Mouse (Mus musculus) liver, postnatal 0 days (tissue): Measurements from ENCODE around the gene Rimkla. TPM values are rescaled to one million over a fixed set of nuclear protein-coding genes. Genes with fewer than 3 reads are reported as not detected.

ENCODE experiments used
- ATAC-seq: fragments of 200-750 bp; cut with Nextera tagmentation; 2 replicates; pipeline ENCODE4 v1.8.0; 2017; ENCODE audit warnings: mild to moderate bottlenecking, moderate library complexity
- DNase-seq: peaks from one replicate; pipeline ENCODE4 v3.0.0-alpha.2; 2016
- H3K27ac ChIP-seq: fragments of 300-500 bp; sonication (generic); 2 replicates; pipeline ENCODE4 v1.5.1; 2014; ENCODE audit warnings: antibody characterized with exemption, moderate library complexity, mild to moderate bottlenecking, low read depth
- H3K27me3 ChIP-seq: fragments of 300-500 bp; sonication (generic); 2 replicates; pipeline ENCODE4 v1.6.1; 2014; ENCODE audit warnings: low read length, control low read depth, mixed read lengths; ENCODE audit not compliant: insufficient read depth
- H3K36me3 ChIP-seq: fragments of 300-500 bp; sonication (generic); replicated peaks from 2 replicates; pipeline ENCODE4 v1.6.1; 2014; ENCODE audit warnings: mild to moderate bottlenecking, control low read depth, low read length, moderate library complexity, mixed read lengths; ENCODE audit not compliant: insufficient read depth
- H3K4me1 ChIP-seq: fragments of 300-500 bp; sonication (generic); 2 replicates; pipeline ENCODE4 v1.6.1; 2014; ENCODE audit warnings: antibody characterized with exemption, mild to moderate bottlenecking, control low read depth; ENCODE audit not compliant: insufficient read depth
- H3K4me2 ChIP-seq: fragments of 300-500 bp; sonication (generic); 2 replicates; pipeline ENCODE4 v1.6.1; 2014; ENCODE audit warnings: low read depth, mild to moderate bottlenecking, low read length, moderate library complexity, mixed read lengths
- H3K4me3 ChIP-seq: fragments of 300-500 bp; sonication (generic); 2 replicates; pipeline ENCODE4 v1.5.1; 2014; ENCODE audit warnings: low read depth, low read length
- H3K9ac ChIP-seq: fragments of 300-500 bp; sonication (generic); replicated peaks from 2 replicates; pipeline ENCODE4 v1.6.1; 2014; ENCODE audit warnings: mild to moderate bottlenecking, moderate library complexity
- H3K9me3 ChIP-seq: fragments of 300-500 bp; sonication (generic); 2 replicates; pipeline ENCODE4 v1.6.1; 2016; ENCODE audit warnings: mild to moderate bottlenecking, control low read depth, low read length, mixed read lengths
- CTCF ChIP-seq: sonication (generic); IDR thresholded peaks from 2 replicates; pipeline ENCODE4 v1.5.1; 2016; ENCODE audit warnings: antibody characterized with exemption, low read depth
- EP300 ChIP-seq: IDR thresholded peaks from 2 replicates; pipeline ENCODE4 v1.6.1; 2016; ENCODE audit warnings: antibody characterized with exemption, low read depth, mild to moderate bottlenecking
- WGBS: fragments of 180-500 bp; shearing (Covaris S2); extraction: QIAGEN DNeasy Blood & Tissue Kit; methylation state at CpG from one replicate; pipeline ENCODE4 v1.1.7; 2014; ENCODE audit not compliant: insufficient replicate concordance; 5-methylcytosine and 5-hydroxymethylcytosine counted together
- polyA plus RNA-seq: library from polyadenylated mRNA; unstranded; fragments of >200 nt; fragmentation: Nextera tagmentation; extraction: Ambion mirVana; gene quantifications from 2 replicates; pipeline ENCODE4 v1.2.1, GENCODE M21; 2015

Rimkla gene
- polyA plus RNA-seq, 1 experiment from 2014 or later = not detected

- Histone ChIP-seq H3K4me2 (no peak overlapping the region), H3K27ac (no peak overlapping the region), H3K36me3 (no peaks in the 10 kb centered on the region), H3K4me1 (no peaks in the 10 kb centered on the region), H3K4me3 (no peak overlapping the region), H3K9ac (no peak overlapping the region), H3K27me3 (no peaks in the 10 kb centered on the region), H3K9me3 (no peaks in the 10 kb centered on the region)
- TF ChIP-seq EP300 = no peak
- TF ChIP-seq CTCF = no peak
- 50% methylated on average over 5 of the region's 5 CpGs for WGBS
- ATAC-seq (no peak), DNase-seq (no peak)
These were observed 19.3 kb downstream of the Rimkla start for GRCm38 (mm10) chr4:119473150-119473549.

DNA sequence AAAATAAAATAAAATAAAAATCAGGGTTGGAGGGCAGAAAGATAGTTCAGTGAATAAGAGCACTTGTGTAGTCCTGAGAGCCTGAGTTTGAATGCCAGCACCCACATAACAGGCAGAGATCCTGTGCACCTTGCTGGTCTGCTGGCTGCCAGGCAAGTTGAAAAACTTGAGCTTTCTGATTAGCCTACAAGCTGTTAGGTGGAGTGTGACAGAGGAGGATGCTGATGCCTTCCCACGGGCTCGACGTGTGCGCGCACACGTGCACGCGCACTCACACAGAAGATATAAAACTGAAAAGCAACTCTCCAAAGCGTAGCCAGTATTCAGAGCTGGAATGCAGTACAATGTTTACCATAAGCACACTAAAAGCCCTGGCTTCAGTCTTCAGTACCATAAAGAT is 19.9 kb downstream of the Rimkla start:
- no peak overlapping the region for H3K4me3 ChIP-seq
- H3K36me3 ChIP-seq = no peaks in the 10 kb centered on the region
- no peaks in the 10 kb centered on the region for H3K9me3 ChIP-seq
- ATAC-seq = no peak
- TF ChIP-seq CTCF = no peak
- no peak for TF ChIP-seq EP300
- DNase-seq = no peak
- H3K4me2 ChIP-seq = no peak overlapping the region
- WGBS = 87% methylated on average over 9 of the region's 9 CpGs
- H3K27ac ChIP-seq = no peak overlapping the region
- no peaks in the 10 kb centered on the region for H3K27me3 ChIP-seq
- H3K4me1 ChIP-seq = no peaks in the 10 kb centered on the region
- no peak overlapping the region for H3K9ac ChIP-seq

GRCm38 (mm10) chr4:119467720-119468380 is 24.6 kb downstream of the Rimkla start:
- no peak overlapping the region for H3K9ac ChIP-seq
- no peak overlapping the region for H3K4me3 ChIP-seq
- H3K27ac ChIP-seq = no peak overlapping the region
- peak; percentile 43; the same call in 1 of the 2 replicates for ATAC-seq
- no peaks in the 10 kb centered on the region for H3K9me3 ChIP-seq
- TF ChIP-seq CTCF (no peak), EP300 (no peak)
- H3K4me2 ChIP-seq = no peak overlapping the region
- H3K27me3 ChIP-seq = no peaks in the 10 kb centered on the region
- 49% methylated on average over 16 of the region's 16 CpGs for WGBS
- peak; percentile 52 for DNase-seq
- H3K4me1 ChIP-seq = no peaks in the 10 kb centered on the region
- no peaks in the 10 kb centered on the region for H3K36me3 ChIP-seq

GRCm38 (mm10) chr4:119465841-119466240 is 26.6 kb downstream of the Rimkla start:
- Histone ChIP-seq H3K9ac (no peak overlapping the region), H3K27ac (no peak overlapping the region), H3K4me3 (no peak overlapping the region), H3K4me2 (no peak overlapping the region), H3K36me3 (no peaks in the 10 kb centered on the region), H3K4me1 (no peaks in the 10 kb centered on the region), H3K9me3 (no peaks in the 10 kb centered on the region), H3K27me3 (no peaks in the 10 kb centered on the region)
- DNase-seq (no peak), ATAC-seq (no peak)
- TF ChIP-seq CTCF (no peak), EP300 (no peak)
- 81% methylated on average over 5 of the region's 5 CpGs for WGBS

DNA sequence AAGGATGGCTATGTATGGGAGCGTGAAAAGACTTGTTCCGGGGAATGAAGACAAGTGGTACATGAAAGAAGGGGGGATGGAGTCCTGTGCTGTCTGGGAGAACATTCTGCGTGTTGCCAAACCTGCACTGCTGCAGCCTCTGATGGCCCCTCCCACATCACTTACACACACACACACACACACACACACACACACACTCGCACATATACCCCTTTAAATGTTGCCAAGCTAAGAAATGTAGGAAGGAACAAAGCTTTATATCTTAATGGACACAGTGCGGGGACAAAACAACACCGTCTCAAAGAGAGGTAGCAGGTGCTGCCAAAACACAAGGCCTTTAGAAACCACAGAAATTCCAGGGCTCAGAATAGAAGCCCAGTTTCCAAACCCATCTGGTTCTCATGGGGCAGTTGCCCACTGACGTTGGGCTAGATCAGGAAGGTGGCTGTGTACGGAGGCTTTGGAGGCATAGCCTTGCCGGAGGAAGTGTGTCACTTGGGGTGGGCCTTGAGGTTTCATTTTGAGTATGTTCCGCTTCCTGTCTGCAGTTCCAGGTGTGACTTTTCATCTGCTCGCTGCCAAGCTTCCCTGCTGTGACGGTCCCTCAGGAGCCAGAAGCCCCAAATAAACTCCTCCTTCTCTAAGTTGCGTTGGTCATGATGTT is 28.5 kb downstream of the Rimkla start:
- no peak overlapping the region for H3K9ac ChIP-seq
- ATAC-seq = no peak
- H3K27me3 ChIP-seq = no peaks in the 10 kb centered on the region
- no peak for DNase-seq
- no peaks in the 10 kb centered on the region for H3K4me1 ChIP-seq
- H3K9me3 ChIP-seq = no peaks in the 10 kb centered on the region
- no peaks in the 10 kb centered on the region for H3K36me3 ChIP-seq
- TF ChIP-seq CTCF (no peak), EP300 (no peak)
- no peak overlapping the region for H3K27ac ChIP-seq
- no peak overlapping the region for H3K4me2 ChIP-seq
- 56% methylated on average over 13 of the region's 13 CpGs for WGBS
- no peak overlapping the region for H3K4me3 ChIP-seq

DNA sequence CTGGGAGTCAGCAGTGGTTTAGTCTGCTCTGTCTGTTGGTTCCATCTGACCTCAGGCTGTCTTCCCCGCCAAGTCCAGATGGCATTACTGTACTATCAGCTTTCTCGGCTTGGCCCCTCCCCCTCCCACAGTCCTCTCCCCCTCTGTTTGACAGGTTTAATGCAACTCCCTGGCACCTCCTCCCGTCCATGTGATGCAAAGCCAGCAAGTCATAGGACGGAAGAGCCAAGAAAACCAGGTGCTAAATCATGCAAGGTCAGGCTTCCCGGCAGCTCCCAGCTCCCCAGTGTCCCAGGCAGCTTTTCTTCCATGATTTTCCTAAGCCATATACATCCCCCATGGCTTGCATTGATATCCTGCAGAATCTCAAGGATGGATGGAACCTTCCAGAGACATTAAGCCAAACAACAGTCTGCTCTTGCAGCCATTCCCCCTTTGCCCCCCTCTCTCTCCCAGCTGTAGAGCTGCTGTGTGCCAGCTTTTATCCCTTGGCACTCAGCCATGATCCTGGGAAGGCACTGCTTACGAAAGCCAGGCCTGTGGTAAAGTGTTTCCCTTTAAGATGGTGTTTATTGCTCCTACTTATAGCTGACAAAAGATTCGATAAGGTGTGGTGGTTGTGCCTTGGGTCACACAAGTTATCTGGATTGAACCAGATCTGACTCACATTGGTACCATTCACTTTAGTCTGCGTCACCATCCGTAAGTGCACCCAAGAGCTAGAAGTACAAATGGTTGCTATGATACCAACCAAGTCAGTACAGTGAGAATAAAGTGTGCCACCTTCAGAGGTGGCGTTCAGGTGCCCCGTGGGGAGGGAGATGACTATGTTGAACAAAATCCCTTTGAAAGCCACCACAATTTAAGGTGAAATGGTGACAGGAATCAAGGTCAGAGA is 29.3 kb downstream of the Rimkla start:
- Histone ChIP-seq H3K27me3 (no peaks in the 10 kb centered on the region), H3K27ac (no peak overlapping the region), H3K9ac (no peak overlapping the region), H3K36me3 (no peaks in the 10 kb centered on the region), H3K4me2 (no peak overlapping the region), H3K4me3 (no peak overlapping the region), H3K4me1 (no peaks in the 10 kb centered on the region), H3K9me3 (no peaks in the 10 kb centered on the region)
- DNase-seq (no peak), ATAC-seq (0 out of 2 replicates have a peak, but pooled peaks have one; percentile 25)
- TF ChIP-seq EP300 = no peak
- no peak for TF ChIP-seq CTCF
- 58% methylated on average over 11 of the region's 11 CpGs for WGBS
